Mouse (Mus musculus): Measurements from ENCODE around the gene Mdh1. TPM values are rescaled to one million over a fixed set of nuclear protein-coding genes. Genes with fewer than 3 reads are reported as not detected.
A peak's percentile ranks its signal among the peaks of the same experiment; 100 is the strongest.

Mdh1 gene
- 100 to 1,000 TPM; 524 to 552 TPM for total RNA-seq (2021)
- long read RNA-seq, transcript Mdh1-201 (9 exons, 2,122 nt) = major isoform, 588 of 630 reads
- long read RNA-seq, partial matches to known transcripts = 32 of 630 reads
- long read RNA-seq, other reads (novel, unspliced or antisense) = 10 of 630 reads

DNA sequence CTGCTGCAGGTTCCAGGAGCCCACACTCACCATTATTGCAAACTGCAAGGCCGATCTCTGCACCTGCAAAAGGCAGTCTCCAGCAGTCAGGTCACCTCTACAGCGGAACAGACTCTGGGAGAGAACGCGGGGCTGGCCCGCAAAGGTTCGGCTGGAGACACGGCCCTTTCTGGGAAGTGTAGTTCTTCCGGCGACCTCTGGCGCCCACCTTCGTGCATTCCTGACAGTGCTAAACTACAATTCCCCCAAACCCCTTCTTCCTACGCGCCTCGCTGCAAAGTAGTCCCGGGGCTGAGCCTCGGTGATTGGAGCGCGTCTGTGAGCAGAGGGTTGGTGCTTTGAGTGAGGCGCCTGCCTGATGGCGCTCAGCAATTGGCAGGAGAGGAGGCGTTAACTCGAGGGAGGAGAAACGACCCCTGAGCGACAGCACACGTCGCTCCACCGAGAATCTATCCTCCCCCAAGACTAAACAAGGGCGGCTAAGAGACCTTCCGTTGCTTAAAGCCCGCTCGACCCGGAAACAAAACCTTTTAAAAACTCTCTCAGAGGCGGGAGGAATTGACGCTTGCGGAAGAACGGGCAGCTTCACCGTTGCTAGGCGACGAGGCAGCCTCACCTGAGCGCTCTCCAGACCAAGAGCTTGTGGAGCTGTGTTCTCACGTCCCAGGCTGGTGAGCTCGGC, at the start of gene Mdh1, which contains the start of gene Wdpcp:
Mdh1 (minus strand) TSS at position 668 of the 682 bp plus-strand sequence.
Wdpcp (plus strand) TSS at position 536 of the 682 bp plus-strand sequence.
- peak; percentile 93 to 96 for DNase-seq (ENCODE audit: low spot score in 2 of 2)

DNA sequence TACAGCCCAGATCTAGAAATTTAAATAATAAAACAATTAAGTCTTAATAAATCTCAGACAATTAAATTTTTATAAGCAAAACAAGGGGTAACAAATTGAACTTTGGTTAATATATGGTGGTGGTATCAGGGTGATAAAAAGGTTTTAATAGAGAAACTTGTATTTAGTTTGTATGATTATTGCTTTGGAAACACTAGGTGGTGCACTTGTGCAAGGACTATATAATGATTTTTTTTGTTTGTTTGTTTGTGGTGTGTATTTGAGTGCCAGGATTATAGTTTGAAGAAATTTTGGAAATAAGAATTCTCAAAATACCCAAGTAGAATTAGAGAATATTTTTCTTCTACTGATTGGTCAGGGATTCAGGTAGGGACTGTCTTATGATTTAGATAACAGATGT, 43.7 kb upstream of the Mdh1 start:
- DNase-seq (ENCODE audit: low spot score in 2 of 2) = no peak

DNA sequence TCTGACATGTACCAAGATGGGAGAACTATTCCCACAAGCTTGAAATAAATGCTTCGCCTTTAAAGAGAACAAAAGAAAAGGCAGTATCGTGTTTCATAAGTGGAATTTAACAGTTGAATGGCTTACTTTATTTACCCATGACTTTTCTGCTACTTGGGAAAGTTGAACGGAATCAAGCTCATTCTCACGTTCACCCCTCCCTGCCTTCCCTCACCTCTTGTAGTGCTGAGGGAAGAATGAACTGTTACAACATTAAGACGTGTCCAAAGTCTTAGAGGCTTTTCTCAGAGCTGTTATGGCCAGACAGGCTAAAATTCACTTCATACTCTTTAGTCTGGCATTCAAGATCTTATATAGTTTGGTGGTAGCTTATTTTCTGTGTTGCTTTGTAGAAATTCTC, 30.3 kb upstream of the Mdh1 start:
- no peak for DNase-seq (ENCODE audit: low spot score in 2 of 2)

DNA sequence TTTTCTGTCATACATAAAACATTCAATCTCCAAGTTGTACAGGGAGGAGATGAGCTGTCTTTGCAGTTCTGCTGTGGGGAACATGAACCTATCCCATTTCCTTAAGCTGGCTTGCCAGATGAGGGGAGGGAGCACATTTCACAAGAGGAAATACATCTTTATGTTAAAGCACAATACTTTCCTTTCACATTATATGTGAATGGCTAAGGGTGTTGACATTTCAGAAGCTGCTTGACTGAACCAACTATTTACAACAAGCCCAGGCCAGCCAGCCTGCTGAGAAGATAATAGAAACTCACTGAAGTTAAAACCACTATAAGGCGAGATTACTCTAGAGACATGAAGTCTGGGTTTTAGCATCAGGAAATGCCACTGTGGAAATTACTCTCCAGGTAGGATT, 11.1 kb upstream of the Mdh1 start:
- no peak for DNase-seq (ENCODE audit: low spot score in 2 of 2)

DNA sequence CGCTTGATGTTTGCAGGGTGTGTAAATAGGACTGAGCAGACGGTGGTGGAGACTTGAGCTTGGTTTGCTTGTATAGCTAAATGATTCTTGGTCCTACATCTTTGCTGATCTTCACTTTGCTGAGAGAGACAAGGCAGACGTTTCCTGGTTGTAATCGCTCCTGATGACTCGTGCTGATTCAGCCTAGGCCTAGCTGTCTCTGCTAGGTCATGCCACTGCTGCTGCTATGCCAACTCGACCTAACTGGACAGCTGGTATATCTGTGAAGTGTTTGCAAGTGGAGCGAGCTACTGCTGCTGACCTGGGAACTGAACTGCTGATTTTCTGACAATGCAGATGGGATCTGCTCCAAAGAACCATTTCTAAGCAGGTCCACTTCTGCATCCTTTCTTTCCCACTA, 9.3 kb upstream of the Mdh1 start:
- DNase-seq (ENCODE audit: low spot score in 2 of 2) = no peak

DNA sequence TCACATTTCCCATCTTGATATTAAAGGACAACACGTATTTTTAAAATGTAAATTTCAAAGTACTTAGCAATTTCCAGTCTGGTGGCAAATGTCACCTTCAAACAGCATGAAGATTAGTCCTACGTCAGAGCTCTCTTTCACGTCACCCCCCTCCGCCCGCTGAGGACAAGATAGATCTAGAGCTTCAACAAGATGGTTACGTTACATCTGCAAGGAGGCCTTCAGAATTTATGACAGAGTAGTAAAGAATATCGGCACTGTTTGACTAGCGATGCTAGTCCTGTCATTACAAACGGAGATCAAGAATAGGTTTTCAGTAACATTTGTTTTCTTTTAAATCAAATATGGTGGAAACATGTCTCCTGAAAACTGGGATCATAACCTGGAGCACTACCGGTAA, 1.2 kb downstream of the Mdh1 start:
- peak; percentile 22 to 33 for DNase-seq (ENCODE audit: low spot score in 2 of 2)

DNA sequence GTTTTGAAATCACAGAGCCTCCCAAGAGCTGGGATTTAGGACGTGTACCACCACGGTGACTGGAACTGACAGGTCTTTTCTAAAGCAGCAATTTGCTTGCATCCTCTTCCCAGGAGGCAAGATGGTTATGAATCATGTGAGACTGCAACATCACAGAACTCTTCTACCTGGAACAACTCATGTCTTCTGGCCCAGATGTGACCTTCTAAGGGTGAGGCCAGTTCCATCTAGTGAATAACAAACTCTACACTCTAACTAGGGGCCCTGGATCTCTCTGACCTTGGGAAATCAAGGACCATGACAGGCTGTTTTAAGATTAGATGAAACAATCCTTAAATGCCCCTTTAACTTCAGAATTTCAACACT, 2.1 kb downstream of the Mdh1 start:
- no peak for DNase-seq (ENCODE audit: low spot score in 2 of 2)

DNA sequence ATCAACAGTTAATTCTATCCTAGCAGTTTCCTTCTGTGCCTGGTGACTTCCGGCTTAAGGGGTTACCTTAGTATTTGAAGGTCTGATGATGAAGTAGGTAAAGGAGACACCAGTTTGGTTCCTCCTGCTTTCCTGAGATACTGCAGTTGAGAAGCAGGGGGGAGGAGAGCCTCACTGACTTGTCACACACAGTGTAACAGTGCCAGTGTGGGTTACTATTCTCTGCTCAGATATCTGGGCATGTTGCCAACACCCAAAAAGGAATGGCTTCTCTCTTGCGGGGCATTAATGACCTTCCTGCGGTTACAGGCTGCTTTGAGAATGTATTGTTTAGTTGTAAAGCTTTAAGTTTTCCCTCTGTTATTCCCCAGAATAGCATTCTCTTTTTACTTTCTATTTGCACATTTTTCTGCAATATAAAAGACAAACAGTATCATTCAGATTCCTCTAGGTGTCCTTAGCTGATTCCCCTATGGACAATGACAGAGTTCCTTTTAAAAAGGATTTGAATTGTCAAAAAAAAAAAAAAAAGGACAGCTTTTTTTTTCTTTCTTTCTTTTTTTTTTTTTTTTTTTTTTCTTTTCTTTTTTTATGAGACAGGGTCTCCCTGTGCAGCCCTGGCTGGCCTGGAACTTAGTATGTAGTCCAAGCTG, 2.6 kb downstream of the Mdh1 start:
- DNase-seq (ENCODE audit: low spot score in 2 of 2) = peak; percentile 30 to 31

DNA sequence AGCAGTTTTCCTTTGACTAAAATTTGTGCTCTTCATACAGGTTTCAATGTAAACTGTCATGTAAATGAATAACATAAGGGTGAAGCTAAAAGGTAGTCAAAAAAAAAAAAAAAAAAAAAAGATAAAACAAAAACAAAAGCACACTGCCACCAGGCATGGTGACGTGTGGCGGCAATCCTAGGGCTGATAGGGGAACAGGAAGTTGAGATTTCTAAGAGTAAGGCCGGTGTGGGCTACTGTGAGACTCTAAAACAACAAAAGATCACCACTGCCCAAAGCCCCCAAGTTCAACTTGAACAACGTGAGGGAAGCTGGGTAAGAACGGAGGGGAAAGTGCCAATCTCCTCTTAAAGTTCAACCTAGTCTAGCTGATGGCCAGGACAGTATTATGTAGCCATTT, 3.2 kb downstream of the Mdh1 start:
- no peak for DNase-seq (ENCODE audit: low spot score in 2 of 2)

DNA sequence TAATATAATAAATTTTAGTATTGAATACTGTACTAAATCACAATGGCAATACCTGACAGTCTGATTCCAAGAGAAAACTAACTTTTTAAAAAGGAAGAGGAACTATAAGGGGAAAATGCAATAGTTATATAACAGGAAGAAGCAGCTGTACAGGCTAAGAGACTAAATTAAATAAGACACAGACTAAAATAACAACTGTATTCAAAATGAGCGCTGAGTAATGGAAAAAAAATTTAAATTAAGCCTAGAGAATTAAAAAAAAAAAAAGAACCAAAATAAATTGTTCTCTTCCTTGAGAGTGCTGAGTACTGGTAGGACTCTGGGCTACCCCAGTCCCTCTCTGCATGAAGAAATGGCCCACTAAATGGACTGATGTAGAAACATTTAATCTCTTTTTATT, 4.4 kb downstream of the Mdh1 start:
- DNase-seq (ENCODE audit: low spot score in 2 of 2) = no peak

DNA sequence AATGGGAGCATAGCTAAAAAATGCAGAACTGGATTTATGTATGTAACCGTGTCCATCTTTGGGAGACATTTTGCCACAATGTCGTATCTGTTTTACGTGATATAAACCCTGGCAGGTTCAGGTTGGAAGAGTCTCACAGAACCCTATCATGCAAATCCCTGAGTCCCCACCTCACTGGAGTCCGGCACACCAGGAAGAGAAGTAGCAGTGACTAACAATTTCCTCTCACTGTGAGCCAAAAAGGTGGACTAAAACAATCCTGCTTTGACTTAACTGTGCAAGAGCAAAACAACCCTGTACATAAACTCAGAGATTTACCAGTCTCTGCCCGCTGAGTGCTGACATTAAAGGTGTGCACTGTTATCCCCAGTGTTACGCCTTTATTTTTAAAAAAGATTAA, 5.2 kb downstream of the Mdh1 start:
- no peak for DNase-seq (ENCODE audit: low spot score in 2 of 2)

DNA sequence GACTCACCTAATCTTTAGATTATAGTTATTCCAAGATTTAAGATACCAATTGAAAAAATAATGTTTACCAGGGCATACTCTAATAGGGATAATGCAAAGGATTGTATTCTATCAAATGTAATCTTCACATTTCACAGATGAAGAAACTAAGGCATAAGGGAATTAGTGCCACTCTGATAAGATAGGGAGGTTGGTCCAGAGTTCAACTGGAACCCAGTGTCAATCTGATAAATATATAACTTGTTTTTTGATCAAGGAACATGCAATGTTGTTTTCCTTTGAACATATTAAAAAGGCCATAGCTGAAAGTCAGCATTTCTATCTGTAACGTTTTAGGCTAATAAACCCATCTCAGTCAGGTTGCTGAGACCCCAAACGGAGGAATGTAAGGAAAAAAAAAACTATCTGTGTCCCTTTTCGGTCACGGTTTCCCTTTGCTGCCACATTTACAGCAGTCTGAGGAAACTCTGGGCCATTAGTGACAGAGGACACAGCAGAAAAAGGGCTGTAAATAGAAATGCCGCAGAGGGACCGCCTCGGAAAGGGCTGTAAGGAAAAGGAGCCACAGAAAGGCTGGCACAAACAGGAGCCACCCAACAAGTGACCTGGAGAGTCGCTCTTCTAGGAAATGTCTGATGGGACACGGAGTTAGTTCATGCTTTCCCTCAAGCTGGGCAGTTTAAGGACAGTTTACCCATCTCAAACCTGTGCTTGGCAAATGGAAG, 7.3 kb downstream of the Mdh1 start:
- no peak for DNase-seq (ENCODE audit: low spot score in 2 of 2)

DNA sequence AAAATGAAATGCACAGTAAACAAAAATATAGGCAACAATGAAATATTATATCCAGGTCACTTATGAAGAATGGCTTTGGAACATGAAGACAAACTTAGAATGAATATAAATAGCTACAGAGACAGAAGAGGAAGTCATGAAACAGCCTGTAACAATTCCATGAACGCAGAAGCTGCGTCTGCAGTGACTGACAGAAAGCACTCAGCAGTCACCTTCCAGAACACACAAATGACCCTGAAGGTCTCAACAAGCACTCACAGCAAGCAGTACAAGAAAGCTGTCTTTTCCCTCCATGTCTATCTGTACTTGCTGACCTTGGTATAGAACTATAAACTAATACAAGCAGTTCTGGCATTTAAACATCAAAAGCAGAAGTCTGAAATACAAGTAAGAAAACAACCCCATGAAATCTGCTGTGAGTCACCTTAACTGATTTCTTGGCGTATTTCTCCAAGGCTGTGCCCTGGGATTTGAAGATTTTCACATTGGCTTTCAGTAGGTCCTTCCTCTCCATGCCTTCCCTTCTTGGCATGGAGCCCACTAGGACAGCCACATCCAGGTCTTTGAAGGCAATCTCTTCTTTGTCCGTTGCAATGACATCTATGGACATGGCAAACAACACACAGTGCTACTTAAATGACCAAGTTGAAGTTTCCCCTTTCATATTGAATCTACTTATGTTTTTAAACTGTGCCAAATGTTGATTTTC, 8.4 kb downstream of the Mdh1 start:
- DNase-seq (ENCODE audit: low spot score in 2 of 2) = no peak

DNA sequence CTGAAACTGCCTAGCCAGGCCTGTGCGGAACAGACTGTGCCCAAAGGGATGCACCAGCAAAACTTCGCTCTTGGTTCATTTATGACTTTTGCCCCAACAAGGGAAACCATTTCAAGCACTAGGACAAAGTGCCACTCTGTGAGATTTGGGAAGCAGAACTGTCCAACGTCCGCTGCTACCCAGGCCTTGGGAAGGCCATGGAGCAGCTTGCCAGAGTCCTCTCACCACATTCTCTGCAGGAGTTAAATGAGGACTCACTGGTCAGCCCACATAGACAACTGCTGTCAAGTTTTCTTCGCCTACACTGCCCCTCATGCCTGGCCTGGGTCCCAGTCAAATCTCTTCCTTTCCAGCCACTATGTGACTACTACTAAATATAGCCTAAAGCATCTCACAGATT, 10.8 kb downstream of the Mdh1 start:
- DNase-seq (ENCODE audit: low spot score in 2 of 2) = no peak

DNA sequence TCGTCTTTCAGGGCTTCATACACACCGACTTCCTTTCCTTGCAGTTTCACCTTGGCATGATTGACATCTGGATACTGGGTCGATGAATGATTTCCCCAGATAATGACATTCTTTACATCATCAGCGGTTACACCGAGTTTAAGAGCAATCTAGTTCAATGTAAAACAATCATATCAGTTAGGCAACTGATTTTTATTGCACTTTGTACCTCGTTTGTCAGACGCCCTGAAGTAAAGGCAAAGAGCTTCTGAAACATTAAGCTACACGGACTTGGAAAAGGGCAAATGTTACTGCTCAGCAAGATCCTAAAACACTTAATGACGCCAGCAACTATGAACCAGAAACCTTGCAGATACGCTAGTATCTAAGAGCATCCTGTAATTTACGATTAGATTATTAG, 12.4 kb downstream of the Mdh1 start:
- DNase-seq (ENCODE audit: low spot score in 2 of 2) = no peak

DNA sequence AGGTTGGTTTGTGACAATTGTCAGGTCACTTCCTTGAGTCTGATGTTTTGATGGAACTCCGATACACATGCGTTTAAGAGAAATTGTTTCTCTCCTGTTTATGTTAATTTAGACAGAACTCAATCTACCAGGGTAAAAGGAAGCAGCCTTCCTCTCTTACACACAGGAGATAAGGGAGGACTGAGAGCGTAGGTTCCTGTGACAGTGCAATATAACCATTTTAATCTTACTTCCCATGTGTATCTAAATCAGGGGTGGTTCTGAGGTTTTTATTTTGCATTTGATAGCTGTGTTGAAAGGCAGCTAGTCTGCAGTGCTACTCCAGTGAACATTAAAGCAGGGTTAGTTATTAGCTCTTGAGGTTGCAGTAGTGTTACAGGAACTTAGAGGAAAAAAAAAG, 20.1 kb downstream of the Mdh1 start:
- DNase-seq (ENCODE audit: low spot score in 2 of 2) = no peak

DNA sequence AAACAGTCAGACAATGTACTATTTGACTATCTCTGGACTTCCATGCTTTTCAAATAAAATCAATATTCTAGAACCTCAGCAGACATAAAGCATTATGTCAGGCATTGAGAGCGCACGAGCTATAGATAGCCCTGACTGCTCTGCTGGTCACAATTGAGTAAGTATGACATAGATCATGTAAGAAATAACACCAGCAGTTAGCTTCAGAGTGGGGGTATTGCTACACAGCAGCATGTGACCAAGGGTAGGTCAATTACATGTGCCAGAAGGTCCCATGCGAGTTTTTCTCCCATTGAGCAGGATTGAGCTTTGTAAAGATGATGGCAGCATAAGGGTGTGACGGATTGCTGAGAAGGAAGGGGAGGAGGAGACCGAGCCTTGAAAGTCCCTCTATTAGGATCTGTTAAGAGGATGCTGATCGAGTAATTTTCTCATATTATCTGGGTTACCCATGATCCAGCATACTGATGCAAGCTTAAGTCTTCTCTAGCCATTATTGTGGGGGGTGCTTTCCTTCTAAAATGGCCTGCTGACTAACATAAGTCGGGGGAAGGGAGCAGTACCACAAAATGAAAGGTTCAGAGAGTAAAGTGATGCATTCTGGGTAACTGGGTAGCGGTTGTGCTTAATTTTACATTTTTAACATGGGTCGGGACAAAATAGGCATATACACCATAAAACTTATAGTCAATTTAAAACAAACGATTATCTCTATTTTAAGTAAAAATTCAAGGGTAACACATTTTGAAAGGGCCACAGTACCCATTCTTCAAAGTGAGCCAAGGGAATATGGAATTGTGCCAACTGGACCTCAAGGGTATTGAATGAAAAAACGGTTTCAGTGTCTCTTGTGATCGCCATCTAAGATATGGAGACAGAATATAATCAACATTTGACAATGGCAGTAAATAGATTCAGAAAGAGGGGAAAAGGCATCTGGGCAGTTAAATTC, 21.7 kb downstream of the Mdh1 start:
- no peak for DNase-seq (ENCODE audit: low spot score in 2 of 2)

DNA sequence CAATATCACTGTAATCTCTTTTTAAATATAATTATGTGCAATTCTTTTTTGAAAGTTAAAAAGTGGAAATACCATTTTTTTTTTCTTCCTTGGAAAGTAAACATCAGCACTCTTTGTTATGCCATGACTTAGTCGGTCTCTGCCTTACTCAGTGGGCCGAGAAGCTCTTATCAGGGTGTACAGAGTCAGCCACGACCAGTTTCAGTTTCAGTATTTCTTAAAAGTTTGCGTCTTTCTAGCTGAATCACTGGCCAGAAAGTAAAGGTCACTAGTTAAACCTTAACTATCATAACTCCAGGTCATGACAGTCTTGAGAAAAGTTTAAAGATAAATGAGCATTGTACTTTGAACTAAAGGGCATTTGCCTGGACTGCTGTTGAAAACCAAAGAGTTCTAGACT, 22.4 kb downstream of the Mdh1 start:
- DNase-seq (ENCODE audit: low spot score in 2 of 2) = no peak

DNA sequence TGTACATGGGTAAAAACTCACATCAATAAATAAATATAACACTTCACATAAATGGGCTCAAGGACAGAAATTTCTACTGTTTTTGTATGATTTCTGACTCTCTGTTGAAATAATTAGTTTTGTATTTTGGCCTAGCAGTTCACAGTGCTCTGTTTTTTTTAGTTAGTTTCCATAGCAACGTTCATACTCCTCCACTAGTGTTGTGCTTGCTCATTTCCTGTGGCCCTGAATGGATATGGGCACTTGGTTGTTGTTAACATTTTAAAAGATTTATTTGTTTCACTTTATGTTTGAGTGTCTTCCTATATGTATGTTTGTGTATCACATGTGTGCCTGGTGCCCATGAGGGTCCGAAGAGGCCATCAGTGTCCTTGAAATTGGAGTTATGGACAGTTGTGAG, 23.1 kb downstream of the Mdh1 start:
- DNase-seq (ENCODE audit: low spot score in 2 of 2) = no peak

DNA sequence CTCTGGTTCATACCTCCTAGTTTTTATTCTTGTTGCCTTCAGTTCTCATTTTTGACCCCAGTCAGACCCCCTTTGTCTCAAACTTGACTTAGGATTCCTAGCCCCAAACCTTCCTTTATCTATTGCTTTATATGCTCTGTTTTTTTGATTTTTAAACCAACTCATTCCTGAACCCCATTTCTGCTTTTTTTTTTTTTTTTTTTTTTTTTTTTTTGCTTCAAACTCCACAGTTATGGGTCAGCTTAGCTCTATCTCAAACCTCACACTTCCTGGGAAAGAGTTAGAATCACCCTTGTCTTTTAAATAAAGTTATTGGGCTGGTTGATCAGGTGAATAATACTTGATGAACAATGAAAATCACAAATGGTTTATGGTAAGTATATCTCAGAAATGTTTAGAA, 24.6 kb downstream of the Mdh1 start:
- no peak for DNase-seq (ENCODE audit: low spot score in 2 of 2)

DNA sequence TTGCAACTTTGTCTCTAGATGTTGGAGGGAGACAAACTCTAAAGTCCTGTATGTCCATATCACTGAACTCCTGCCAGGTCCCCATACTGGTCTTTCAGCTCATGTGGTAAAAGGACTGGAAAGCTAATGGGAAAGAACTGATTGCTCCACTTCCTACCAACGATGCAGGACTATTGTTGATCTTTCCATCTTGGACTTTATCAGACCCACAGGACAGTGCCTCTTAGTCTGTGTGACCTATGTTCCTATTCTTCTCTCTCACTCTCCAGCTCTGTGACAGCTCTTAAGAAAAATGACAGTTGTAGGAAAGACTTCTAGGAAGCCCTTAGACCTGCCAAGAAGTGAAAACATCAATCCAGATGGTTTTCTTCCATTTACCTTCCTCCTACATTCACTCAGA, 25.5 kb downstream of the Mdh1 start:
- no peak for DNase-seq (ENCODE audit: low spot score in 2 of 2)
